Mouse (Mus musculus): ENCODE measurements around the gene Cdh23.

GRCm38 (mm10) chr10:60602235-60602634 is 94.1 kb downstream of the Cdh23 start:
- TF ChIP-seq CTCF (IDR thresholded peaks at IDR 0.05) = no peak
- TF ChIP-seq EP300 (IDR thresholded peaks at IDR 0.05) = no peak

Measured in lung, postnatal 0 days (tissue).